Mouse (Mus musculus) adrenal gland, postnatal 25 days (tissue): Measurements from ENCODE around the gene Tanc2. TPM values are rescaled to one million over a fixed set of nuclear protein-coding genes. Genes with fewer than 3 reads are reported as not detected.

Experiments used
- DNase-seq: peaks from one replicate; pipeline ENCODE4 v3.0.0; 2021; ENCODE audit warnings: mixed read lengths
- microRNA-seq, 2 experiments: library from miRNA; unstranded; fragments of <30 nt; microRNA quantifications; one replicate each; pipeline ENCODE4 v1.2.0; 2021
- total RNA-seq: library from RNA; stranded (reverse); gene quantifications from 2 replicates; pipeline ENCODE4 v1.2.3, GENCODE M21; 2021

The Tanc2 gene
- total RNA-seq, 1 experiment from 2014 or later = 22.7 TPM

DNA sequence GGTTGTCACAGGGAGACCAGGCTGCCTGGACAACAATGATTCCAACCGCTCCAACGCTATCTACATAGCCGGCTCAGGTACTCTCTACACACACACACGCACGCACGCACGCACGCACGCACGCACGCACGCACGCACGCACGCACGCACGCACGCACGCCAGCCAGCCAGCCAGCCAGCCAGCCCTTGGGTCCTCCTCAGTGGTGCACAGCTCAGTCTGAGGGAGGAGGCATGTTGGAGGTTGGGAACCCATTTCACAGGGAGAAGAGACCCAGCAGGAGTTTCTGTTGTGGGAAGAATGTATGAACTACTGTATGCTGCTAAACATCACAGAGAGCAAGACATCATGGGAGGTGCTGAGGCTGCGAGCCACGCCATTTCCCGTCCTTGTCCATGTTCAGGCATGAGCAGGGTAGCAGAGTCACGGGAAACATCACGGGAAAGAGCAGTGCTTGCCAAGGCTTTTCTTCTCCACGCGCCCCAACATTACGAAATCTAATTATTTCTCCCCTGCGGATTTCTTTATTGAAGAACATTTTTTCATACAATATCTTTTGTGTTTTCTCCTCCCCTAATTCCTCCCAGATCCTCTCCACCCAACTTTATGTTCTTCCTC lies 366.1 kb downstream of the Tanc2 start:
- DNase-seq = no peak

- no peak for DNase-seq
Observed at GRCm38 (mm10) chr11:105957501-105957900, 367.7 kb downstream of the Tanc2 start.

- no peak for DNase-seq
Observed at GRCm38 (mm10) chr11:105958566-105958965, 368.8 kb downstream of the Tanc2 start.

- DNase-seq = no peak
Observed at GRCm38 (mm10) chr11:105959355-105959754, 369.6 kb downstream of the Tanc2 start.

DNA sequence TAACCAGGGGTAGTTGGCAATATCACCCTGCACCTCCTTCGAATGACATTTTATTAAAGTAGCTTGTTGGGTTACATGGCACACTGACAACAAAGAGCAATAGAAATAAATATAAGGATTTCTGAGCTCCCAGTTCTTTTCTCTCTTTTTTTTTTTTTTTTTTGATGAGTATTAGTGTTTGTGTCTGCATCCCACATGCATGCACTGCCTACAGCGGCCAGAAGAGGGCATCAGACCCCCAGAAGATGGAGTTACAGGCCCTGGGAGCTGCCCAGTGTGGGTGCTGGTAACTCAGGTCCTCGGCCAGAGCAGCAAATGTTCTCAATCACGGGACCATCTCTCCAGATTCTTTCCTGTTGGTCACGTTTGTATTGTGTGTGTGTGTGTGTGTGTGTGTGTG lies 374.9 kb downstream of the Tanc2 start:
- no peak for DNase-seq

GRCm38 (mm10) chr11:105966288-105966687 lies 376.5 kb downstream of the Tanc2 start:
- no peak for DNase-seq

- peak; percentile 37 for DNase-seq
Observed at GRCm38 (mm10) chr11:105967741-105968574, 378.2 kb downstream of the Tanc2 start, which contains the start of gene Ace. Gene Ace, plus strand, starts transcription at chr11:105967945.

DNA sequence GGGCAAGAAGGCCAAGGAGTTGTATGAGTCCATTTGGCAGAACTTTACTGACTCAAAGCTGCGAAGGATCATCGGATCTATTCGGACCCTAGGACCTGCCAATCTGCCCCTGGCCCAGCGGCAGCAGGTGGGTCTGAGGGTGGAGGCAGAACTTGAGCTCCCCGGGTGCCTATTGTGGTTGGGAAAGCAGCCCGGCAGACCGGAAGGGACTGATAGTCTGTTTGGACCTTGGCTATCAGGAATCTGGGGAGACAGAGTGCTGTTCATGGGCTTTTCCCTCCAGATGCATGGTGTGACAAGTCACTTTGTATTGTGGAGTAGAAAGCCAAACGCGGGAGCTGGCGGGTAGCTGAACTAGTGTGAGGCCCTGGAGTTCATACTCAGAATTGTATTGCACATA lies 379.2 kb downstream of the Tanc2 start:
- DNase-seq = no peak

GRCm38 (mm10) chr11:105969516-105969915 lies 379.7 kb downstream of the Tanc2 start:
- peak; percentile 70 for DNase-seq

- no peak for DNase-seq
Observed at GRCm38 (mm10) chr11:105974593-105974992, 384.8 kb downstream of the Tanc2 start.

- DNase-seq = no peak
Observed at GRCm38 (mm10) chr11:105975050-105975449, 385.3 kb downstream of the Tanc2 start.

DNA sequence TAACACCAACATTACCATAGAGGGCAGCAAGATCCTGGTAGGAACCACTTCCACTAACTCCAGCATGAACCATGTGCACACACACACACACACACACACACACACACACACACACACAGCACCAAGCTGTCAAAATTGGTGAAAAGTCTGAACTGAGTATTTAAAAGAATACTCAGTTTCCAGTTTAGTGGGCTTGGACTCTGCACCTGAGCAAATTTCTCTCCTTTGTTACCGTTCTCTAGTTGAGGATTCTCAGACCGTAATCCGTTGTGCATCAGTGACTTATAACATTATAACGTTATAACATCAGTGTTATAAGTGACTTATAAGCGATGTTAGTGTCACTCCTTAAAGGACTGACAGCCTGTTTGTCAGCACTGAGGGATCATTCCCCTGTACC lies 385.9 kb downstream of the Tanc2 start:
- DNase-seq = no peak

DNA sequence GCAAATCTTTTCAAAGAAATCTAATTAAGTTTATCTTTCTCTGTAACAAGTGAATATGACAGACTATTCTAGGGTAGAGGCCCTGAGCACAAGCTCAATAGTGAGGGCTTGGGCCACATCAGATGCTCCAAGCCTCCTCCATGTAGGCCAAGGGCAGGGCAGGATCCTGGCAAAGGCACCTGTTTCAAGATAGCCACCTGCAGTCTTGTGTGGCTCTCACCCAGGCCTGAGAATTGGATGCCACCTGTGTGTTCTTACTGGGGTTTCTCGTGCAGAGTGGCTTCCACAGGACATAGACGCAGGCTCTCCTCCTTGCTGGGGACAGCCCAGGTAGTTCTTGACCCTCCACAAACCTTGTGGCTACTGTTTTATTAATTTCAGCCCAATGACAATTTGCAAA lies 388.4 kb downstream of the Tanc2 start:
- DNase-seq = no peak

- no peak for DNase-seq
Observed at GRCm38 (mm10) chr11:105978634-105979033, 388.8 kb downstream of the Tanc2 start.

Small RNA genes lying within 50 kb of the gene (microRNA-seq; reads per million reads assigned to microRNA genes)
- 0 reads per million in 2 experiments for gene Gm23990

Other genes starting within 250 kb of the Tanc2 start
- not detected in 2 replicates for gene March10, start 133.3 kb upstream of the Tanc2 start, total RNA-seq